Mouse (Mus musculus): ENCODE data around the gene Pxk. TPM values are rescaled to one million over a fixed set of nuclear protein-coding genes. Genes with fewer than 3 reads are reported as not detected.
"Not testable (repeated sequence)": the region's sequence is repeated elsewhere in the genome, so short reads cannot be mapped to it uniquely, and the experiment has no call there.

The Pxk gene
- total RNA-seq, 4 experiments from 2014 or later, result 11.4 to 14.9 (median 12.6) TPM

DNA sequence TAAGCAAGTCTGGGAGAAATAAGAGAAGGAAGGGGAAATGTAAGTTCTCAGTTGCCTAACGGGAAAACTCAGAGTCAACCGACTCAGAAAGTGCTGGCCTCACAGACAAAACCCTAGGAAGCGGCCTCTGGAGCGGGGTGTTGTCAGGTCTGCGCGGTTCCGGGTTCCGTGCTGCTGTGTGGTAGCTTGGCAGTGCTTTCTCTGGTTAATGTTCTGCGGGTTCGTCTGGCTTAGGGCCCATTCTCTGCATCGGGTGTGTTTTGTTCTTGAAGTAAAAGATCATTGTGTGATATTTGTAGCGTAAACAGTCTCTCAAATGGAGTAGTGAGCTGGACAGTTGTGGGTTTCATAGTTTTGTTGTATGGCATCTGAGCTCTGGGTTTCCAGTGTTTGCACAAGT lies 4.7 kb downstream of the Pxk start:
- no peak for DNase-seq (ENCODE audit: low spot score in 2 of 2)

DNA sequence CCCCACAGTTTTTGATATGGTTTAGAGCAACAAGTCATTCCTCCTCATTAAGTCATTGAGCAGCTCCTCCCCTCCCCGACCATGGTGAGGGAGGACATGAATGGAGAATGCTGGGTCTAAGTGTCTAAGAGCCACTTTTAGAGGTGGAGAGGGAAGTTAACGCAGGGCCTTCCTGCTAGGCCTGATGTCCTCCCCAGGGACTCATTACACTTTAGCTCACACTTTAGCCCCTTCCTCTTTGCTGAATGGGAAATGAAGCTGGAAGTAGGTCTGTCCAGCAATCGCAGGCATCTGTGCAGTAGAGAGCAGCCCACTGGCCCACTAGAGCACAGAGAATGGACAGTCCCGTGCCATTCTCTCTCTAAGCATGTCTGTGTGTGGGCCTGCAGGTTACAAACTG lies 10.0 kb downstream of the Pxk start:
- DNase-seq (ENCODE audit: low spot score in 2 of 2), result no peak

DNA sequence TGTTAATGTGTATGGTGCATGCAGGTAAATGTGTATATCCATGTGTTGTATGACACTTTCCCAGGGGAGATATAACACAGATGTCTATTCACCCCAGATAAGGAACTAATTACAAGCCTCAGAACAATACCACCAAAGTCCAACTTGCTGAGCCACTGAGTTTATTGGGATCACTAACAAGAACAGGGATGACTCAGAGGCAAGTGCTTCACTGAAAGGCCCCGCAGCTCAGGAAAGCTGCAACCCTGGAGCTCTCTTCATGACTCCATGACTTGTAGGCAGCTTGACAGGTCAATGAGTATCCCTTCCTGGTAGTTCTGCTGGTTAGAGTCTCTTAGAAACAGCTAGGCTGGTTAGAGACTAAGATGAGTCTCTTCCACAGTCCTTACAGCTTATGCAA lies 11.0 kb downstream of the Pxk start:
- no peak for DNase-seq (ENCODE audit: low spot score in 2 of 2)

DNA sequence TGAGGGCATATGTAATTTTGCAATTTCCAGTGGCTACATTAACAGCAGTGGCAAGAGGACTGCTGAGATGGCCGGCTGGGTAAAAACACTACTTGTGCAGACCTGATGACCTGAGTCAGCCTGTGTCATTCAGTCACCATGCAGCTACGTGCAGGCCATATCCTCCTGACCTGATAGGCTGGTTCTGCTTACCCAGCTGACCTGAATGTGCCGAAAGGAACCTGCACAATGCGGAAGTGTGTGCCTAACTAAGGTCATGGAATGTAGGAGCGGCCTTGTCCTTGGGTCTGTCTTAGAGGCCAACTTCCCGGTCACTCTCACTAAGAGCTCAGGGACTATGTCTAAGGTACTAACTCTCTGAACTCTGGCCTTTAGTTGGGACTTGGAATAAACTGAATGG lies 13.5 kb downstream of the Pxk start:
- no peak for DNase-seq (ENCODE audit: low spot score in 2 of 2)

DNA sequence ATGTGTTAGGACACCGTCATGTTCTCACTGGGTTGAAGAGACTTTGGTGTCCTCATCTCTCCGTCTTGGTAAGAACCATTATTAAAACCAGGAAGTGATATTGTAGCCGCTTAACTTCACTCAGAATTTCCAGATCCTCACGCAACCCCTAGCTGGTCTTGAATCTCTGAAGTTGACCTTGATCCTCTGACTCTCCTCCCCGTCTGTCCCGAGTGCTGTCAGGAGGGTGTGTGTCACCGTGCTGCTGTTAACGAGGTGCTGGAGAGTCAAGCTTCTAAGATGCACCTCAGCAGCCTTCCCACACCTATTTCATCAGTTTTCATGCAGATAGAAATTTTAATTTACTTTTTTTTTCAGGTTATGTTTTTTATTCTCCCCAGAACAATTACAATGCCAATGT lies 14.0 kb downstream of the Pxk start:
- DNase-seq (ENCODE audit: low spot score in 2 of 2), result no peak

DNA sequence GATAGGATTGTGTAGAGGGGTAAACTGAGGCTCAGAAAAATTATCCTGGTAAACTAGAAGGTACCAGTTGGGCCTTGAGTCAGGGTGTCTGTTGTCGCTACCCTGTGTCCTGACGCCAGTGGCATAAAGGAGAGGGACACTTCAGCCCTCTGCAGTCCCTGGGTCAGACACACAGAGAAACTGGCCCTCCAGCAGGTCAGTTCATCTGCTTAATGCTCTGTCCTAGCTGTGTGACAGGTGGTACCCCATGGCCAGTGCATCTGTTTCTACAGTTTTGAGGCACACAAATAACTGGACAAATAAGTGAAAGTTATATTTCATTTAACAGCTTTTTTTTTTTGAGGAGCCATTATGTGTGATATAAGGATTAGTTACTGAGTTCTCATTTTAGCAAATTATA lies 15.6 kb downstream of the Pxk start:
- no peak for DNase-seq (ENCODE audit: low spot score in 2 of 2)

DNA sequence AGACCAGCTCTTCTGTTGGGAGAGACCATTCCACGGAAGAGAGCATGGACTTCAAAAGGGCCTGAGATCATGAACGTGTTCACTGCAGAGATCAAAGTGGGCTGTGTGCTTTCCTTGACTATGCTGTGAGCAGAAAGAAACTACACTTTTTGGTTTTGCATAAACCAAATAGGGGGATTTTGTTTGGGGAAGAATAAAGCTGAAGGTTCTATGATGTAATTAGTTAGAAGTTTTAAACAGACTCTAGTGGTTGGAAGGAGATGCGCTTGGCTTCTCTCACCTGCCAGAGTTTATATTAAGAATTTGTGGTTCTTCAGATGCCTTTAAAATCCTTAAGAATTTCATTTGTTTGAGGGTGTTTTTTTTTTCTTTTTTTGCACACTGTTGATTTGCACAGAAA lies 16.3 kb downstream of the Pxk start:
- DNase-seq (ENCODE audit: low spot score in 2 of 2), result no peak

DNA sequence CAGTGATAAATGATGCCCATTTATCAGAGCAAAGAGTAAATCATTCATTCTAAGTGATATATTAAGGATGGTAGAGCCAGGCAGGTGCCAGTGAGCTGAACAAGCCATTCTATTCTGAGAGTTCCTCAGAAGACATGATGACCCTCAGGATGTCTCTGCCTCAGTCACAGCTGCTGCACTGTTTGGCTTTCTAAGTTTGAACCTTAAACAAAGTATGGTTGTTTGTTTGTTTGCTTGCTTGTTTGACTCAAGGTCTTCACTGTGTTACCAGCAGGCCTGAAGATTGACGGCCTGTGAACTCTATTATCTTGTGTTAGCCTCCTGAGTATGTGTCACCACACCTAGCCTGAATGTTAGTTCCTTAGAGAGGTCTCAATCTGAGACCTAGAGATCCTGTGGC lies 16.7 kb downstream of the Pxk start:
- DNase-seq (ENCODE audit: low spot score in 2 of 2), result no peak

DNA sequence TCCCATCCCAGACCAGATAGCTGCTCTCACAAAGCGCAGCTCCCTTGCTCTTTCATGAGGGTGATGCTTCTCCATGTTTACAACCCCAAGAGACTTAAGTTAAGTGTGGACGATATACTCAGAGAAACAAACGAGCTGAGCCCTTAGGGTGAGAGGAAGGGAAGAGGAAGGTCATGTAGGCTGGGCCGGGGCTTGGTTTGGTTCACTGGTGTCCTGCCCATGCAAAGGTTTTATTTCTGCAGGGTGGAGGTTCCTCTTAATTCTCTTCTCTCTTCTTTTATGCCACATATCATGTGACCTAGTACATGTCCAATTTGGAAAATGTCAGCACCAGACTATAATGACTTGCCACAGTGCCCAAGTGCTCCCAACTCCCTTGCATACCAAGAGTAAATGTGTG lies 17.8 kb downstream of the Pxk start:
- no peak for DNase-seq (ENCODE audit: low spot score in 2 of 2)

DNA sequence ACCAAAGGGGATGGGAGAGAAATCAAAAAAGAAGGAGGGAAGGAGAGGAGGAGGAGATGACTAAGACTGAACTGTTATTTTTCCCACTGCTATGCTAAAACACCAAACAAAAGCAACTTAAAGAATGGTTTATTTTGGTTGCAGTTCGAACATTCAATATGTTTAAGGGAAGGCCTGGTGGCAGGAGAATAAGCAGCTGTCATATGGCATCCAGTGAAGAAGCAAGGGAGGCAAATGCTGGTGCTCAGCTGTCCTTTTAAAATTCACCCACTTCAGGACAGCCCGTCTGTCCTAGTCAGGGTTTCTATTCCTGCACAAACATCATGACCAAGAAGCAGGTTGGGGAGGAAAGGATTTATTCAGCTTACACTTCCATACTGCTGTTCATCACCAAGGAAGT lies 19.4 kb downstream of the Pxk start:
- DNase-seq (ENCODE audit: low spot score in 2 of 2), result no peak

DNA sequence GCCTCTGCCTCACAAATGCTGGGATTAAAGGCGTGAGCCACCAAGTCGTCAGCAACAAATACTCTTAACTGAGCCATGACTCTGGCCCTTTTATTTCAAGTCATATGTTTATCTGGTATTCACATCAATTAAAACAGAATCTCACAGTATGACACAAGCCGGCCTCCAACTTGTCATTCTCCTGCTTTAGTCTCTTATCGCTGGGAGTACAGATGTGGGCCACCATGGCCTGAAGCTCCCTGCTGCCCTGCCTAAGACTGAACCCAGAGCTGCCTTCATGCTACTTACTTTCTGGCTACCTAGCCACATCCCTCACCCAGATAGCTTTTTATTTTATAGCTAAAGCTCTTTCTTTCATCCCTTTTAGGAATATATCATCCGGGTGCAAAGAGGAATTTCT lies 21.4 kb downstream of the Pxk start:
- DNase-seq (ENCODE audit: low spot score in 2 of 2), result no peak

DNA sequence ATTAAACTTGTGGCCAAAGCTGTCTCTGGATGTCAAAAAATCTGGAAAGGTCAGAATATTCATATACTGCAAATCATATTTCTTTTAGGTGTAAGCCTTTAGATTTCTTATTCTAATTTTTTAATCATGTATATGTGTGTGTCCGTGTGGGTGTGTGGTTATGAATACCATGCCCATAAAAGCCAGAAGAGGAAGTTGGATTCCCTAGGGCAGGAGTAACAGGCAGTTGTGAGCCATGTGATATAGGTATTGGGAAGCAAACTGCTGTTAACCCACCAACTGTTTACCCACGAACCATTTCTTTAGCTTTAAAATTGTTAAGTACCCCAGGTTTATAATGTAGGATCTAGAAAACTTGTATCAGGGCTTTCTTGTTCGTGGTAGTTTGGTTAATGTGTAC lies 21.9 kb downstream of the Pxk start:
- DNase-seq (ENCODE audit: low spot score in 2 of 2), result no peak

DNA sequence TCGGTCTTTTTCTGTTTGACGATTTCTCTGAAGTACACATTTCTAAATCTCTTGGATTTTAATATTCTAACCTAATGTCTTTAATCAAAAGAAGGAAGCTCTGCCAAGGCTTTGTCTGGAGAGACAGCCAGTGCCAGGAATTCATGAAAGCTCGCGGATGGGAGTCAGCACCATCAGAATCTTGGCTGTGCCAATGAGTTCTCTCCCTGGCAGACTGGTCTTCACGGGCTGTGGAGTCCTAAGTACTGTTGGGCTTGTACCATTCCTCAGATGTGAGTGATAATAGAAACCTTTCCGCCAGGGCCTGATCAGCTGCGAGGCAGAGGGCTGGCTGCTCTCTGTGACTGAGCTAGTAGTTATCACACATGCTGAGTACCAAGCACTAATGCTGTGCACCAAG lies 25.1 kb downstream of the Pxk start:
- no peak for DNase-seq (ENCODE audit: low spot score in 2 of 2)

DNA sequence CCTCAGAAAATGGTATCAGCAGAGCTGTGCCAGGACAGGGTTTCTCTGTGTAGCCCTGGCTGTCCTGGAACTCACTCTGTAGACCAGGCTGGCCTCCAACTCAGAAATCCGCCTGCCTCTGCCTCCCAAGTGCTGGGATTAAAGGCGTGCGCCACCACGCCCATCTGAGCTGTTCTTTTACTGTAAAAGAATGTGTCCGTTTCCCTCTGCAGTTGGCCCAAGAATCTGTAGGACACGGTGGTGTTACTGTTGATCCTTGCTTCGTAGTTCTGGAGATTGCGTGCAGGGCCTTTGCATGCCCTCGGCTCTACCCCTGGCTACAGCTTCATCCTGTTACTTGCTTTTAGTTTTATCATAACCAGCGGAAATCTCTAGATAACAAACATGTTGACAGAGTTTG lies 25.6 kb downstream of the Pxk start:
- not testable (repeated sequence) for DNase-seq (ENCODE audit: low spot score in 2 of 2)

DNA sequence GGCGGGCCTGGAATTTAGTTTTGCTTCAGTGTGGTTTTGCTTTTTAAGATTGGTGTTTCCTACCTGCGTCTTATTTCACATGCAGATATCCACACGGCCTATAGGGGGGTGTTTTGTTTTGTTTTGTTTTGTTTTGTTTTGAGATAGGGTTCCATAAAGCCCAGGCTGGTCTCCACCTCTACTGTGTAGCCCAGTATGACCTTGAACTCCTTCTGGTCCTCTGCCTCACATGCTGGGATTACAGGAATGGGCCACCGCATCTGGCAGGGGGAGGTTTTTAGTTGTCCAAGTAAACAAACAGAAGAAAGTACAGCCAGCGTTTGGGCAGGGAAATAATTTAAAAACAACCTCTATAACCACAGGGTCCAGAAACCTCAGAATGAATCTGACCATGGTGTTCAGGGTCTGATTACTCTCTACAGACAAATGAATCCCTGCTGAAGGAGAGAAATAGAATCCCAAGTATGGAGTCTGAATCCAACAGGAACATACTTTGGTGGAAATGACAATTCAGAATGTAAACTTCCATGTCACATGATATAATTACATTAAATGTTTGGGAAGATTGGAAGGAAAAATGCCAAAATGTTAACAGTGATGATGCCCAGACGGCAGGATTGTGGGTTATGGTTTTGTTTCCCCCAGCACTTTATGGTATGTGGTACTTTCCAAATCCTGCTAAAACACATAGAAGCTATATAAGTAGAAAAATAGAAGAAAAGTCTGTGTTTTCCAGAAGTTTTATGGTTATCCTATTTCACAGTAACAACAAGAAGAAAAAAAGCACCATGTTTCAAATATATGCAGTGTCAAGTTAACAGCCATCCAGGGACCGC lies 26.3 kb downstream of the Pxk start:
- DNase-seq (ENCODE audit: low spot score in 2 of 2), result no peak

DNA sequence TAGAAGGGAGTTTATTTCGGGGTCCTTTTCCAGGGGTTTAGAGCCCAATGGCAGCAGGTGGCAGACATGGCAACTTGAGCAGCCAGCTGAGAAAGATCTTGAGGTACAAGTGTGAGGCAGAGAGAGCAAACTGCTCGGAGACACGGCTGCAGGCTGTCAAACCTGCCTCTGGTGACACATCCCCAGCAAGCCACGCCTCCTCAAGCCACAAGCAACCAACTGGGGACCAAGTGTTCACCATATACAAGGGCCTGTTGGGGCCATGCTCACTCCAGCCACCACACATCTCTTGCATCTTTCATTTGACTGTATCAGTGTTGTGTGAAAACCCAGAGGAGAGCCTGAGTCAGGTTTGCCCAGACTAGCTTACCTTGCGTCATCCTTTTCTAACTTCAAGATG lies 30.0 kb downstream of the Pxk start:
- DNase-seq (ENCODE audit: low spot score in 2 of 2), result no peak

DNA sequence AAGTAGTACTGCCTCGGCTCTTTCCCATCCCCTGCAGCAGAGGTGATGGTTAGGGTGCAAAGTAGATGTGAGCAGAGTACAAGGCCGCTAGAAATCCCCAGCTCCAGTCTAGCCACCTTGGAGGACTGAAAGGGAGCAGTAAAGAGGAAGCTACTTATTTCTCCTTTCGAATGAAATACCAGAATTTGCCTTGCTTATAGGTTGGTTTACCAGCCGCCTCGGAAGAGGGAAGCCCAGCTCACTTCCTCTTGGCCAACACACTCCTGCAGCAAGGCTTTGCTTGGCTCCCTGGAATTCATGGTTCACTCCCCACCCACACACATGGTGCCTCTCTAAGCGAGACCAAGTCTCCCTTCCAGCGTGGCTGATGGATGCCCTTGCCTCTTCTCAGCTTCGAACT lies 34.8 kb downstream of the Pxk start:
- DNase-seq (ENCODE audit: low spot score in 2 of 2), result no peak

DNA sequence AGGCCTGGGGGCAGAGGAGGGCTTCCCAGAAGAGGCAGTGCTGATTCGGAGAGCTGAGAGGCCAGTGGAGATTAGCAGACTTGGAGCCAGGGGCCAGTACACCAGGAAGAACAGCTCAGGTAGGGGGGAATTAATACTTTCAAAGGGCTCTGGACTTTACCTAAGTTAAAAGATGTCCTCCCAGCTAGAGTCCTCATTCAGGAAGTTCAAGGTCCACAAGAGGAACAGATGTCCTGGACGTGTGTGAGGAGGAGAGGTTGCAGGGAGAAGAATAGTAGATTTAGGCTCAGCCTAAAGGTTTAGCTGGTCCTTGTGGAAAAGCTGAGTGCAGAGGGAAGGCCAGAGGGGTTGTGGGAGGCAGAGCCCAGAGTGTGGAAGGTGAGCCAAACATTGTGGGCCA lies 36.2 kb downstream of the Pxk start:
- no peak for DNase-seq (ENCODE audit: low spot score in 2 of 2)

DNA sequence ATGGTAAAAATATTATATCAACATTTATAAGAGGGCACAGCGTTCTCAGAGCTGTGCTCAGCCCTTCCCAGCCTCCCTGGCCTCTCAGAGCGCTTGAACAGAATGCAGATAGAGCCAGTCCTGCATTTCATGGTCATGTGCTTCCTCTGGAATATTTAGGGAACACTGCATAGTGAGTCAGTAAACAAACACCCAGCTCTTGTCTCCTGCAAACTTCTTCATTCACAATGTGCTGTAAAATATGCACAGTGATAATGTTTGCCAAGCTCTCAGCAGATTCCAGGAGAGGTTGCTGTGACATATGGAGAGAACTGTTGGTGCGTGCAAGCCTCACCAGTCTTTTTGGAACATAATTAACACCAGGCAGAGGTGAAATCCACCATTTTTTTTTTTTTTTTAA lies 37.1 kb downstream of the Pxk start:
- no peak for DNase-seq (ENCODE audit: low spot score in 2 of 2)

DNA sequence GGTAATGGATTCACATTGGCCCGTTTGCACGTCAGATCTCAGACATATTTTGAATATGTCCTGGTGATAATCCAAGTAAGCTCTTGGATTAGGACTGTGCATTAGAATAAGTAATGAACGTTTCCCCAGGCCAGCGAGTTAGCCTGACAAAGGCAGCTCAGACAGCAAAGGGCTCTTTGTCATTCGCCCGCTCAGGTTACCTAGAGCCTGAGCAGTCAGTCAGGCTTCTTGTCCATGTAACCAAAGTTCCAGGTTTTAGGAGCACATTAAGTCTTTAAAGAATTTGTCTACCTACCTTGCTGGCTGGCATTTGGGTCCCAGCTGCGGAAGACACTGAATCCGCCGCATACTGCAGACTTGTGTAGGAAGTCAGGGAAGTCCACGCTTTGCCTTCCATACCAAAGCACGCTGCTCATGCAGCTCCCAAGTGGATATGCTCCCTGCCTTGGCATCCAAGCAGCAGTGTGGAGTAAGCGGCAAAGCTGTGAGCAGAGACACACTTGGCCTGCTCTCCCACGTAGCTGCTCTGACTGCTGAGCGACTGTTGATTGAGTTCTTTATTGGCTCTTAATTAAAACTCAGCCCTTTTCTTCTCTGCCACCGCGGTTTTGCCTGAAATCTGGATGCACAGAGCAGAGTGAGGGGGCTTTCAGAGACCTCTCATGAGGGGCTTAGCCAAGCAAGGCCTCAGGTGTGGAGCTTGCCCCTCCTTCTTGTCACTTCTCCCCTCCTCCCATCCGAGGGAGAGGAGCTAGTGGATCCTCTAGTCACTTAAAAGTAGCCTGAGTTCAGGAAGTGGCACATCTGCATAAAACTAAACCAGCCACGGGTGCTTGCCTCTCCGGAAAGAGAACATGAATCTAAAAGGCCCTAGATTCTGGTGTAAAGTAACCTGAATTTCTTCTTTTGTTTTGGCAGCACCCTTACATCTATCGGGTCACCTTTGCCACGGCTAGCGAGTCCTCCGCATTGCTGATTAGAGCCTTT lies 42.0 kb downstream of the Pxk start:
- no peak for DNase-seq (ENCODE audit: low spot score in 2 of 2)

DNA sequence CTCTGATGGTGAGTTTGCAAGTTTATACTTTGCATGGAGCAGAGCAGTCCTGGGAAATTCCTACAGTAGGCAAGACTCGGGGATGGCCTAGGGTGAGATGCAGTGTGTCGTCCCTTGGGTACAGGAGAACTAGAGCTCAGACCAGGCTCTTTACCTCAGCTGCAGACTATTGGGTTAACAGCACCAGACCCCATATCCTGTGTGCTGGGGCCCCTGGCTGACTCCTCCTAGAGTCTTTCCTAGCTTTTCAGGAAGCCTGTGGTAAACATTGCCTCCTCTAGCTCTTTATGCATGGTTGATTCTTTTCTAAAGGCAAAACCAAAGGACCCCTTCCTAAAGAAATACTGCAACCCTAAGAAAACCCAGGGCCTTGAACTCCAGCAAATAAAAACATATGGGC lies 43.1 kb downstream of the Pxk start:
- no peak for DNase-seq (ENCODE audit: low spot score in 2 of 2)

All from gastrocnemius, adult 8-10 months (tissue).